Mouse (Mus musculus) MEL (cell line): ENCODE data around the gene Chmp2b.

Source experiments
- CTCF ChIP-seq, 3 experiments: IDR thresholded peaks in 2 of 3; conservative IDR thresholded peaks in 1 of 3; 2 replicates each; pipeline ENCODE4 v1.5.1; 2011 to 2012; ENCODE audit warnings: low read length in 3 of 3, low read depth in 2 of 3, mild to moderate bottlenecking in 2 of 3, improper control_type of control experiment in 1 of 3, inconsistent platforms in 1 of 3, mixed read lengths in 1 of 3, moderate library complexity in 1 of 3; ENCODE audit not compliant: control insufficient read depth in 1 of 3, insufficient read depth in 1 of 3, poor library complexity in 1 of 3, severe bottlenecking in 1 of 3
- ELF1 ChIP-seq: IDR thresholded peaks from 2 replicates; pipeline ENCODE4 v1.6.1; 2014; ENCODE audit warnings: low read depth, mild to moderate bottlenecking, inconsistent platforms, low read length, improper control_type of control experiment, moderate library complexity
- ZKSCAN1 ChIP-seq: IDR thresholded peaks from 2 replicates; pipeline ENCODE4 v1.6.1; 2012; ENCODE audit warnings: low read depth, mild to moderate bottlenecking, inconsistent platforms, low read length, improper control_type of control experiment, moderate library complexity
- ZMIZ1 ChIP-seq: IDR thresholded peaks from 2 replicates; pipeline ENCODE4 v1.6.1; 2012; ENCODE audit warnings: low read depth, mild to moderate bottlenecking, inconsistent platforms, low read length, improper control_type of control experiment, moderate library complexity

DNA sequence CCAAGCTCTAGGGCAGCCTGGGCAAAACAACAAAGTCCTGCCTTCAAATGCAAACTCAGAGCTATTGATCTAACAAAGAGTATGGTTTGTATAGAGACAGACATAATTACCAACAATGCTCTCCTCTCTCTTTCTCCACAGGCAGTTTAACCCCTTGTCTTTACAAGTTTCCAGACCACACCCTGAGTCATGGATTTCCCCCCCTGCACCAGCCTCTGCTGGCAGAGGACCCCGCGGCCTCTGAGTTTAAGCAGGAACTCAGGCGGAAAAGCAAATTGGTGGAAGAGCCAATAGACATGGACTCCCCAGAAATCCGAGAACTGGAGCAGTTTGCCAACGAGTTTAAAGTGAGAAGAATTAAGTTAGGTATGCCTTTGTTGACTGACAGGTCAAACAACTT, 32.9 kb downstream of the Chmp2b start:
- no peak for TF ChIP-seq CTCF (IDR thresholded peaks at IDR 0.05 in 2 of 3, conservative IDR thresholded peaks at IDR 0.05 in 1 of 3; ENCODE audit: control insufficient read depth in 1 of 3, insufficient read depth in 1 of 3, low read depth in 2 of 3, low read length in 3 of 3, poor library complexity in 1 of 3, severe bottlenecking in 1 of 3)
- TF ChIP-seq ZMIZ1, result no peak
- TF ChIP-seq ZKSCAN1, result no peak
- TF ChIP-seq ELF1, result no peak
